Mouse (Mus musculus) bone marrow macrophage, adult 2 months (primary cell): Measurements from ENCODE around the gene Myo10.

Experiments used
- CTCF ChIP-seq: IDR thresholded peaks from 2 replicates; pipeline ENCODE4 v1.5.1; 2012; ENCODE audit warnings: low read depth, mild to moderate bottlenecking, low read length, moderate library complexity
- POLR2A ChIP-seq: IDR thresholded peaks from 2 replicates; pipeline ENCODE4 v1.6.1; 2012; ENCODE audit warnings: mild to moderate bottlenecking, low read depth, low read length, borderline replicate concordance

DNA sequence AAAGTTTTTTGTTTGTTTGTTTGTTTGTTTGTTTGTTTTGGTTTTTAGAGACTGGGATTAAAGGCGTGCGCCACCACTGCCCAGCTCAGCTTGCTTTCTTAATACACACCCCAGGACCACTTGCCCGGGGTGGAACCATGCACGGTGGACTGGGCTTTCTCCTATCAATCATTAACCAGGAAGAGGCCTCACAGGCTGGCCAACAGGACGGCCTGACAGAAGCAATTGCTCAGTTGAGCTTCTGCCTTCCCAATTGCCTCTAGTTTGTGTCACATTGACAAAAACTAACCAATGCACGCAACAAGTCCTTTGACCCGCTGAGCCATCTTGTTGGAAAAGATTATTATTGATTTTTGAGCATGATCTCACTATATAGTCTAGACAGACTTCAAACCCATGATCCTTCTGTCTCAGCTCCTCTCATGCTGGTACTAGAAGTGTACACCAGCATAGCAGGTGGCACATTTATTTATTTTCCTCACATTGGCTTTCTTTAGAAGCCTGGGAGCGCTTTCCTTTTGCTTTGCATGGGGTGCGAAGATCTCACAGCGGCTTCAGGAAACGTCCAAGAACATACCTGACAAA, 32.9 kb upstream of the Myo10 start:
- TF ChIP-seq CTCF, result no peak
- TF ChIP-seq POLR2A, result no peak
